Mouse (Mus musculus) adrenal gland (tissue): ENCODE data around the gene Creg1.

Experiments used
- intact Hi-C: fragments of 180-260 bp; cut with DNase I; formaldehyde crosslinking; loops from one replicate; pipeline ENCODE4 v1.15.1; 2025
- long read RNA-seq, 2 experiments: library from polyadenylated mRNA; unstranded; transcript quantifications; one replicate each; pipeline ENCODE4 v2.0.0; 2020; ENCODE audit warnings: borderline replicate concordance in 1 of 2; ENCODE audit not compliant: insufficient replicate concordance in 1 of 2

Creg1 gene
- long read RNA-seq, experiment 1, transcript Creg1-202 (4 exons, 2,163 nt): major isoform, 59 of 67 reads
- long read RNA-seq, experiment 1, partial matches to known transcripts: 4 of 67 reads
- long read RNA-seq, experiment 1, other reads (novel, unspliced or antisense): 2 of 67 reads
- long read RNA-seq, experiment 2, transcript Creg1-202 (4 exons, 2,163 nt): major isoform, 45 of 52 reads
- long read RNA-seq, experiment 2, partial matches to known transcripts: 6 of 52 reads
- long read RNA-seq, experiment 2, other reads (novel, unspliced or antisense): 1 of 52 reads

GRCm38 (mm10) chr1:165763635-165764372, at the start of gene Creg1:
Gene Creg1, plus strand, starts transcription at chr1:165763746.
- intact Hi-C loops: no loop called here

- intact Hi-C loops: no loop called here
These were observed 49.7 kb upstream of the Creg1 start for GRCm38 (mm10) chr1:165713798-165714197.

DNA sequence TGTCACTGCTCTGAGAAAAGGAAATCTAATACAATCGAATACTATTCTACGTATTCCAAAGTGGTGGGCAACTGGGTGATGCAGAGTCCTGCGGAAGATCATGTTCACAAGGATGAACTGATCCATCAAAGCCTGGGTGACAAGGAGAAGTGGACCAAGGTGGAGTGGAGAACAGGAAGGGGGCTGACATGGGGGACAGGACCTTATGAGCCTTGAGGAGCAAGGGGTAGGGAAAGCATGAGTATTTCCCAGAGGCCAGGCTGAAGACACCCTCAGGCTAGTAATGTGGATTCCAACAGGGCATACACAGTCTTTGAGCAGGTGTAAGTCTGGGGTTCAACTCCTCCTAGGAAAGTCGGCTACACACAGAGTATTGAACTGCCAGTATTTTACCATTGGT, 47.1 kb upstream of the Creg1 start:
- intact Hi-C loops: no loop called here

GRCm38 (mm10) chr1:165717711-165718542, 45.6 kb upstream of the Creg1 start:
- intact Hi-C loops: no loop called here

DNA sequence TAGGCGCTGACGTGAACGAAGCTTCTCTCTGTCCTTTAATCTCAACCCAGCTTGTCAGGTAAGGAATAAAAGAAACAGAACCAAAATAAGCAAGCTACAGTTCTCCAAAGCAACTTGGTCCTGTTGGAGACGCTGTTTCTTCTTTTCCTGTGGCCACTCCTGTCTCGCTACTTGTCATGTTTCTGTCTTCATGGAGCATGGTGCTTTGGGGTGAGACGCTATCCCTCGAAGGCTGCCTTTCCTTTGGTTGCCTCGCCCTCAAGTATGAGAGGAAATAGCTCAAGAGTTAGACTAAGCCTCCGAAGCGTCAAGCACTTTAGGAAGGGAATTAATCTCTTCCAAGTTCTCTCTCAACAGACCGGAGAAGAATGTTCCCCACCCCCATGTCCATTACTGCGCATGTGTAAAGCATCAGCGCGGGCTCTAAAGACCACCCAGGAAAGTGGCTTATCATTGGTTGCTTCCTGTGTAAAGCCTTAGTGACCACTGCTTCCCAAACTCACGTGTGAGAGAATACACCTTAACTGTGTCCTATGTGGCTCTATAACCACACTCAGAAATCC, 44.9 kb upstream of the Creg1 start:
- intact Hi-C loops: no loop called here

GRCm38 (mm10) chr1:165722531-165723123, 40.9 kb upstream of the Creg1 start:
- intact Hi-C loops: no loop called here

DNA sequence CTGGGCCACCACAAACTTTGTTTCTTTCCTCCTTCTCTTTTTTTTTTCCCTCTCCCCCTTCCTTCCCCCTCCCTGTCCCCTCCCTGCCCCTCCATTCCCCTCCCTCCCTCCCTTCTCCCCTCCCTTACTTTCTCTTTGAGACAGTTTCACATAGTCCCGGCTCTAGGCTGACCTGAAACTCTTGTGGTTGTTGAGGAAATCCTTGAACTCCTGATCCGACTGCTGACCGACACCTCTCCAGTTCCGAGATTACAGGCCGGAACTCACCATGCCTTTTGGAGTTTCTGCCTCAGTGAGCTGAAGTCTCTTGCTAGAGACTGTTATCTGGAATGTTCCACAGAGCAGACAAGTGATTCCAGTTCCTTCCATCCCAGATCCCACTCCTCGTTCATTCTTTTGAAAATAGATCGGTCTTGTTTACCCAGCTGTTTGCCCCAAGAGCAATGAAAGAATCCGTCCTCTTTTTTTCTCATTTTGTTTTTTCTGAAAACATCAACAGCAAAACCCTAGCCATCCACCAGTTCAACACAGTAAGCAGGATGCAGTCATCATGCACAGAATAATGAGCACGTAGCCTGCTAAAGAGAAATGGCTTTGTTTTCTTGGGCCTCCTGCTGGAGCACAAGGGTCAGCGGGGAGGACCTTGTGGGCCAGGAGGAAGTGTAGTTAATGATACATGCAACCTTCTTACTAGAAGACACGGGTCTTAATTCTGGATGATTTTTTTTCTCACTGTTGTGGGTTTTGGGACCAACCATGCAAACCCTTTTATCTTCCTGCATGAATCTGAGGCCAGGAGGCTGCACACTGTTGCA, 39.1 kb upstream of the Creg1 start:
- intact Hi-C loops: no loop called here

- intact Hi-C loops: no loop called here
These were observed 38.4 kb upstream of the Creg1 start for GRCm38 (mm10) chr1:165725039-165725644.

- intact Hi-C loops: no loop called here
These were observed 36.6 kb upstream of the Creg1 start for GRCm38 (mm10) chr1:165726986-165727385.

DNA sequence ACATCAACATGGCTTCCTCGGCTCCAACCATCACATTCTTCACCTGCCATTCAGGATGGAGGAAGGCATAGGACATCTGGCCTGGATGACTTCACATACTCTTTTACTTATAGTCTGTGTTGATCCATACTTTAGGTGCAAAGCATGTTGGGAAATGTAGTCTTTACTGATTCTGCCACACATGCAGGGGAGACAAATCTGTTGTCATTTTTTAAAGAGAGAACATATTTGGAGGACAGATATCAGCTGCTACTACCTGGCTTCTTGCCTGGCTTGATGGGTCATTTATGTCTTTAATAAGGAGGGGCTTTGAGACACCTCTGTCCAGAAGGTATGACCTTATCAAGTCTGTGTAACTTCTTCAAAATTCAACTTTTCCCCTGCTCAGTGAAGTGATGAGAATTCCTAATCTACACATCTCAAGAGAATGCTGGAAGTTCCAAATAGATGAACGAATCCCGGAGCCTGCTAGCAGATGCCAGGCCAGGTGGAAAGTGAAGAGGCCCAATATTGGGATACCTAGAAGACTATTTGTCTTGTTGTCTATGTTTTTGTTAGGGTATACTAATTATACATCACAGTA, 35.4 kb upstream of the Creg1 start:
- intact Hi-C loops: no loop called here

DNA sequence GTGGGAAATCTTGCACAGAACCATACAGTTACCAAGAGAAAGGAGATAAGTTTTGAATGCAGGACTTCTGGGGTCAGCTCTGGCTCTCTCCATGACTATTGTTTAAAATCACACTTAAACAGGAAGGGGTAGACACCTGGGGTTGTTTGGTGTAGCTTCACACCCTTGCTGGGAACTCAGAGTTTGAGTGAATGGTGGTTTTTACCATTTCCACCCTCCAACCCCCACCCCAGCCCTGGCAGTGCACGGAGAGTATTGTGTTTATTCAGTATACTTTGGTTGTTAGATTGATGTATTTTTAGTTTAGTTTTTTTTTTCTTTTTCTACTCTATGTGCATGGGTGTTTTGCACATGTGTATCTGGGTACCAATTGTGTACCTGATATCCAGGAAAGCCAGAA, 33.4 kb upstream of the Creg1 start:
- intact Hi-C loops: no loop called here

DNA sequence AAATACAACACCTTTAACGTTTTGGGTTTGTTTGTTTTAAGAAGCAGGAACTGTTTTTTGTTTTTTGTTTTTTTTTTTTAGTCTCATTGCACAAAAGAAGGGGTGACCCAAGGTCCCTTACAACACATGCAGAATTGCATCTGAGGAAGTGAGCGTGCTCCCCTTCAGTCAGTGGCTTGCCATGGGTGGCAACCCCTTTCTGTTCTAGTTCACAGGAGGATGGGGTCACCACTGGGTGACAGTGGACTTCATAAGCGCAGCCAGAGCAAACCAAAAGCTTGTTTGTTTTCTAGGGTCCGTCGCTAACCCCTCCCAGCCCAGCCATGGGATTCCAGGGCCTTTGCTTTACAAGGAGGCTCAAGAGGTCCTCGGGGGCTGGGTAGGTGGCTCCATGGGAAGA, 32.0 kb upstream of the Creg1 start:
- intact Hi-C loops: no loop called here

DNA sequence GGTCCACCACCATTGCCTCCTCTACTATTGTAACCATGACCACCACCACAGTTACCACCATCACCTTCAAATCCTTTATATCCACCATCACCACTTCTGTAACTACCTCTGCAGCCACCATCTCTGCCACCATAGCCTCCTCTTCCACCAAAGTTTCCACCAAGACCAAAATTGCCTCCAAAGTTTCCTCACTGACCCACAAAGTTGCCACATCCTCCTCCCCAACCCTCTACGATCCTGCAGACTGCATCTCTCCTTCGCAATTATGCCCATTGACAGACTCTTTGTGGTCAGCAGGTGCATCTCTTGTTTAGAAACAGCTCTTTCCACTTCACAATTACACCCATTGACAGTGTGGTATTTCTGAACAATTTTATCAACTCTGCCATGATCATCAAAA, 28.7 kb upstream of the Creg1 start:
- intact Hi-C loops: loop anchor here (5.0 kb wide), 1 partner anchor 153 kb away; no protein-coding TSS in a partner anchor

GRCm38 (mm10) chr1:165735826-165736818, 27.4 kb upstream of the Creg1 start:
- intact Hi-C loops: loop anchor here (1.0 to 5.0 kb wide), 2 partner anchors 76 to 154 kb away; no protein-coding TSS in a partner anchor

- intact Hi-C loops: loop anchor here (5.0 kb wide), 1 partner anchor 155 kb away; no protein-coding TSS in a partner anchor
These were observed 26.1 kb upstream of the Creg1 start for GRCm38 (mm10) chr1:165737451-165737850.

GRCm38 (mm10) chr1:165737867-165738266, 25.7 kb upstream of the Creg1 start:
- intact Hi-C loops: loop anchor here (2.0 to 5.0 kb wide), 2 partner anchors 17 to 156 kb away; no protein-coding TSS in a partner anchor

DNA sequence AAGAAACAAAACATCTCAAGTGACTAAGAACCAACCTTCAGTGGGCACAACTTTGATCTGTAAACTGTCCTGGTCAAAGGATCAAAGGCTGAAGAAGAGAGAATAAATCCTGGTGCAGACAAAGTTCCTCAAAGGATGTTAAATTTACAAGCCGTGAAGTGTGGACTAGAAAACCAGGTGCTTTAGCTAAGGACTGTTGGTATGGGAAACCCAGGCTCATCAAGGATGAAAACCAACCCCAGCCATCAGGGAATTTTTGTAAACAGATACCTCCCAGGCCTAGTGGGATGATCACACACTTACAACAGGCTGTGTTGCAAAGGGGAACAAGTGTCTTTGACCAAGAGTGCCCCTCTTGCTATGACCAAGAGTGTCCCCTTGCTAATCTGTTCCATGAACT, 24.6 kb upstream of the Creg1 start:
- intact Hi-C loops: loop anchor here (2.0 to 5.0 kb wide), 2 partner anchors 16 to 157 kb away; no protein-coding TSS in a partner anchor

DNA sequence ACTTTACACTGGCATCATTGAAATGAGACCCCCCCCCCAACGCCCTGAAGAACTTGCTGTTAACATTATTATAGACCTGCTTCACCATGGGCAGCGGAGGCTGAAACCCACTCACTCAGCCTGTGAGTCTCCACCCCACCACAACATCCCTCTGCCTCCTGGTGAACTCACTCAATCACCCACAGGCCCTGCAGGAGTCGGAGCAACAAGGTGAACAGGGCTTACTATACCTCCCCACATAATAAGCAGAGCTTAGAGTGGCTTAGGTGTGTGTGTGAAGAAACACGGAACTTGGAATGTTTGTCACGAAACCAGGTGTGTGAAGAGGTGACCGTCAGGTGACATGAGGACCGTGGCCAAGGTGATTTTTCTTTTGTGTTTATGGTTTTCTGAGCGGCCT, 21.6 kb upstream of the Creg1 start:
- intact Hi-C loops: no loop called here
